Mouse (Mus musculus) forebrain, embryonic 15.5 days (tissue): ENCODE results near the gene Gm11172. TPM values are rescaled to one million over a fixed set of nuclear protein-coding genes. Genes with fewer than 3 reads are reported as not detected.

ENCODE experiments used
- ATAC-seq: fragments of 200-750 bp; cut with Nextera tagmentation; replicated peaks from 2 replicates; pipeline ENCODE4 v1.8.0; 2017; ENCODE audit warnings: mild to moderate bottlenecking, moderate TSS enrichment, moderate library complexity
- H3K27ac ChIP-seq: fragments of 300-500 bp; sonication (generic); replicated peaks from 2 replicates; pipeline ENCODE4 v1.5.1; 2015; ENCODE audit warnings: mild to moderate bottlenecking, inconsistent platforms
- H3K27me3 ChIP-seq: fragments of 300-500 bp; sonication (generic); 2 replicates; pipeline ENCODE4 v1.6.1; 2015; ENCODE audit warnings: inconsistent platforms
- H3K36me3 ChIP-seq: fragments of 300-500 bp; sonication (generic); 2 replicates; pipeline ENCODE4 v1.6.1; 2015; ENCODE audit warnings: mild to moderate bottlenecking, inconsistent platforms
- H3K4me1 ChIP-seq: fragments of 300-500 bp; sonication (generic); 2 replicates; pipeline ENCODE4 v1.6.1; 2015; ENCODE audit warnings: inconsistent platforms
- H3K4me2 ChIP-seq: fragments of 300-500 bp; sonication (generic); replicated peaks from 2 replicates; pipeline ENCODE4 v1.6.1; 2015; ENCODE audit warnings: mild to moderate bottlenecking, inconsistent platforms
- H3K4me3 ChIP-seq: fragments of 300-500 bp; sonication (generic); 2 replicates; pipeline ENCODE4 v1.5.1; 2015; ENCODE audit warnings: mild to moderate bottlenecking, inconsistent platforms
- H3K9ac ChIP-seq: fragments of 300-500 bp; sonication (generic); replicated peaks from 2 replicates; pipeline ENCODE4 v1.6.1; 2015; ENCODE audit warnings: mild to moderate bottlenecking, inconsistent platforms
- H3K9me3 ChIP-seq: fragments of 300-500 bp; sonication (generic); 2 replicates; pipeline ENCODE4 v1.6.1; 2016; ENCODE audit warnings: inconsistent platforms
- WGBS: fragments of 180-500 bp; shearing (Covaris S2); methylation state at CpG from one replicate; pipeline ENCODE4 v1.1.7; 2015; ENCODE audit warnings: mixed read lengths; 5-methylcytosine and 5-hydroxymethylcytosine counted together
- polyA plus RNA-seq: library from polyadenylated mRNA; unstranded; fragments of >200 nt; fragmentation: Nextera tagmentation; extraction: Ambion mirVana; gene quantifications from 2 replicates; pipeline ENCODE4 v1.2.1, GENCODE M21; 2015

The Gm11172 gene
- polyA plus RNA-seq, 1 experiment from 2014 or later = not detected

DNA sequence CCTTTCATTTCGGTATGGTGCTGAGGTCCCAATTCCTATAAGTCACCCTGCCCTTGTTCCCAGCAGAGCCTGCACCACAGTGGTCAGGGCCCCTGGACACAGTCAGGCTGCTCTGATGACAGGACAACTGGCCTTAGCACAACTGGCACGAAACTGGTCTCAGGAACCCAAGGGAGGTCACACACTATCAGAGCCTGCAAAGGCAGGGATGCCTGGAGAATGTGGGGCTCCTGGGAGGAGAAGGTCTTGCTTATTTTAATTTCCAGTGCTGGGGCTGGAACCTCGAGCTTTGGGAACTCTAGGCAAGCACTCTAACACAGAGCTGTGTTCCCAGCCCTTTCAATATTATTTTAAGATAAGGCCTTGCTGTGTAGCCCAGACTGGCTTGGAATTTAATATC lies 7.3 kb downstream of the Gm11172 start:
- Histone ChIP-seq H3K27ac (no peak overlapping the region), H3K27me3 (no peaks in the 10 kb centered on the region), H3K36me3 (no peaks in the 10 kb centered on the region), H3K9me3 (no peaks in the 10 kb centered on the region), H3K4me3 (no peak overlapping the region), H3K4me2 (no peak overlapping the region), H3K4me1 (no peaks in the 10 kb centered on the region), H3K9ac (no peak overlapping the region)
- ATAC-seq = no peak
- WGBS = 70% methylated on average over 3 of the region's 3 CpGs

DNA sequence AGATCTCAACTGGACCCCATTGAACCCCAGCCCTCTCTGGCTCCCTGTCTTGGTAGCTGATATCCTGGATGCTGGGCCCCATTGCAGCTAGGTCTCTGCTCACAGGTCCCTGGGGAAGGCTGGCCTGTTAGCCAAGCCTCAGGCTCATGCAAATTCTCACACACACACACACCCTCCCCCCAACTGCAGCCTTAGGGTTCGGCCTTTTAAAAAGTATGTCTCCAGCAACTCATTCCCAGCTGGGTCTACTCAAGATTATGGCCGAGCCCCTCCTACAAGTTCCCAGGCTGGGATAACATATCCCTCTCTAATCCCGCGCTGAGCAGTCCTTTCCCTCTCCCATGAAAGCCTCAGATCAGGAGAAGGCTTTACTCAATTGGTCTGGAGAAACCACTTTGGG lies 8.7 kb downstream of the Gm11172 start:
- H3K9me3 ChIP-seq = no peaks in the 10 kb centered on the region
- no peak overlapping the region for H3K4me2 ChIP-seq
- no peak overlapping the region for H3K9ac ChIP-seq
- no peaks in the 10 kb centered on the region for H3K4me1 ChIP-seq
- no peaks in the 10 kb centered on the region for H3K27me3 ChIP-seq
- no peak overlapping the region for H3K4me3 ChIP-seq
- 73% methylated on average over 4 of the region's 4 CpGs for whole genome bisulfite sequencing
- ATAC-seq = no peak
- H3K27ac ChIP-seq = no peak overlapping the region
- no peaks in the 10 kb centered on the region for H3K36me3 ChIP-seq

DNA sequence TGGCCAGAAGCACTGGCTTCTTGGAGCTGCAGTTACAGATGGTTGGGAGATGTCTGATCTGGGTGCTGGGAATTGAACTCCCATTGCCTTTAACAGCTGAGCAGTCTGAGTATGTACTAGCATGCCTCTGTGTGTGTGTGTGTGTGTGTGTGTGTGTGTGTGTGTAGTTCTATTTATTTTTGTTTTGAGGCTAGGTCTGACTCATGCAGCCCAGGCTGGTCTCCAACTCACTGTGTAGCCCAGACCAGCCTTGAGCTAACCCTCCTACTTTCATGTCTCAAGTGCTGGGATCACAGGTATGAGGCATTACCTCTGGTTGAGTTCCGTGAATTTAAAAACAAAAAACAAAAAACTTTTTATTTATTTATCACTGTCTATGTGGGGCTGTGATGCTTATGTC lies 11.8 kb downstream of the Gm11172 start:
- WGBS = 92% methylated on average over 1 of the region's 1 CpGs
- Histone ChIP-seq H3K4me3 (no peak overlapping the region), H3K4me2 (no peak overlapping the region), H3K9ac (no peak overlapping the region), H3K36me3 (no peaks in the 10 kb centered on the region), H3K4me1 (no peaks in the 10 kb centered on the region), H3K27ac (no peak overlapping the region), H3K9me3 (no peaks in the 10 kb centered on the region), H3K27me3 (no peaks in the 10 kb centered on the region)
- no peak for ATAC-seq

DNA sequence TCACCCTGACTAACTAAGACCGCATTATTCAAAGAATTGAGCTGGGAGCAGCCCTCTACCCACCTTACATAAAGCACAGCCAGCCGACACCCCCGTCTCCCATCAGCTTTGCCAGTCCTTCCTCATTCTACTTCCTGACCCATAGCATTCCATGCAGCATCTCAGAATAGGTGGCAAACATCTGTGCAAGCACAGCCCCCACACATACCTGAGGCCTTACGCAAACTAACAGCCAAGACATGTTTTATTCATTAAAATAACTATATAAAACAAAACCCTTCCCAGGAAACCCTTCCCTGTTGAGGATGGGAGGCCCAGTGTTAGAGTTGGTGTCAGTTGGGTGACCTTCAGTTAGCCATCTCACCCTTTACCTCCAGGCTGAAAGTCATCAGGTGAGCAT lies 13.1 kb downstream of the Gm11172 start:
- Histone ChIP-seq H3K4me2 (no peak overlapping the region), H3K9ac (no peak overlapping the region), H3K4me1 (no peaks in the 10 kb centered on the region), H3K27ac (no peak overlapping the region), H3K9me3 (no peaks in the 10 kb centered on the region), H3K27me3 (no peaks in the 10 kb centered on the region), H3K4me3 (no peak overlapping the region), H3K36me3 (no peaks in the 10 kb centered on the region)
- 92% methylated on average over 4 of the region's 4 CpGs for WGBS
- no peak for ATAC-seq

DNA sequence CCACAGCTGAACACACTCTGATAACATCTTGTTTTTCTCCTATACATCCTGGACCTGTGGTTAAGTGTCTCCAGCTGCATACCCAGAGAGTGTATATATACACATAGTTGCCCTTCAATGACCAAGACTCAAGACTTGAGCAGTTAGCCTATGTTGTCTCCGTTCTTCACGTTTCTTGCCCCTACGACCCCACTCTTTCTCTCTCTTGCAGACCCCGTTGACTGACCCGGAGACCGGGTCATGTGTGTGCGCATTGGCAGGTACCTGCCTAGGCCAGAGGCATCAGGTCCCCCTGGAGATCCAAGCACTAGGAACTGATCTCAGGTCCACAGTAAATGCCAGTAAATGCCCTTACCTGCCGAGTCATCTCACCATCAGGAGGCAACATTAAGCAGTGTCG lies 14.6 kb downstream of the Gm11172 start:
- WGBS = 95% methylated on average over 9 of the region's 9 CpGs
- H3K4me1 ChIP-seq = no peaks in the 10 kb centered on the region
- H3K36me3 ChIP-seq = no peaks in the 10 kb centered on the region
- H3K27me3 ChIP-seq = no peaks in the 10 kb centered on the region
- H3K27ac ChIP-seq = no peak overlapping the region
- ATAC-seq = no peak
- H3K9ac ChIP-seq = no peak overlapping the region
- H3K9me3 ChIP-seq = no peaks in the 10 kb centered on the region
- no peak overlapping the region for H3K4me3 ChIP-seq
- H3K4me2 ChIP-seq = no peak overlapping the region

DNA sequence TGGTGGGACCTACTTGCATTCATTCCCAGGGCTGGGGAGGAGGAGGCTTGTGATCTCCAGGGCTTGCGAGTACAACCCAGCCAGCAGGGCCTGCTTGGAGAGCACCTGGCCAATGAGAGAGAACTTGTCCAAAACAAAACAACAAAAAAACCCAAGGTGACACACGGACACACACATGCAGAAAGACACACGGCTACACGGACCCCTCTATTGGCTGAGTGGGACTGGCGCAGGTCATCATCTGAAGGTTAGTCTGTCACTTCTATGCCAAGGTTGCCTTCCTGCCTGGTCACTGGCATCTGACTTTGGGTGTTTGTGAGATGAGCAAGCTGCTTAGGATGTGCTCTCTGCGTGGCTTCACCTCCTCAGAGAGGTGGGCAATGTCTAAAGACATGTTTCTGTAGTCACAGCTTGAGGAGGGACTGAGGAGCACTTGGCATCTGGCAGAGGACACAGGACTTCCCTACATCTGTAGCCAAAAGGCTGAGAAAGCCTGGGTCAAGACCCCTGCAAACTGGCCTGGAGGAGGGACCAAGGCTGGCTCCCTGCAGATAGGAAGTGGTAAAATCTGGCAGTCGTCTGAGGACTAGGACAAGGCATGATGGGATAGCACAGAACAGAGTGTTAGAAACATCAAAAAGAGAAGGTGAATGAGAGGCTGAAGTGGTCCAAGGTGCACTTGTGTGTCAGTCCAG lies 15.2 kb downstream of the Gm11172 start:
- no peaks in the 10 kb centered on the region for H3K9me3 ChIP-seq
- H3K4me3 ChIP-seq = no peak overlapping the region
- no peak overlapping the region for H3K9ac ChIP-seq
- no peak overlapping the region for H3K4me2 ChIP-seq
- no peaks in the 10 kb centered on the region for H3K27me3 ChIP-seq
- H3K36me3 ChIP-seq = no peaks in the 10 kb centered on the region
- no peak overlapping the region for H3K27ac ChIP-seq
- 84% methylated on average over 7 of the region's 7 CpGs for WGBS
- no peaks in the 10 kb centered on the region for H3K4me1 ChIP-seq
- ATAC-seq = no peak

DNA sequence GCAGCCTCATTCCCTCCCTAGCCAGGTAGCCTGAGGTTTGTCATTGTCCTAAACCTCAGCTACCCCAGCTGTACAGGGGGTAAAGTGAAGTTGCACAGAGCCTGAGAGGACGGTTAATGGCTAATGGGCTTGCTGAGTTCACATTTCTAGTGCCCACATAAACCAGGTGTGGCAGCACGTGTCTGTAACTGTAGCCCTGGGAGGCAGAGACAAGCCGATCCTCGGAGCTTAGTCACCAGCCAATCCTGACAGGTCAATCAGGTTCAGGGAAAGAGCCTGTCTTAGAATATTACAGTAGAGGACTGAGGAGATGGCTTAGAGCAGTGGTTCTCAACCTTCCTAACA lies 15.7 kb downstream of the Gm11172 start:
- H3K9ac ChIP-seq = no peak overlapping the region
- no peaks in the 10 kb centered on the region for H3K4me1 ChIP-seq
- 81% methylated on average over 4 of the region's 4 CpGs for WGBS
- no peak for ATAC-seq
- no peak overlapping the region for H3K27ac ChIP-seq
- no peak overlapping the region for H3K4me2 ChIP-seq
- no peak overlapping the region for H3K4me3 ChIP-seq
- H3K36me3 ChIP-seq = no peaks in the 10 kb centered on the region
- no peaks in the 10 kb centered on the region for H3K9me3 ChIP-seq
- no peaks in the 10 kb centered on the region for H3K27me3 ChIP-seq

DNA sequence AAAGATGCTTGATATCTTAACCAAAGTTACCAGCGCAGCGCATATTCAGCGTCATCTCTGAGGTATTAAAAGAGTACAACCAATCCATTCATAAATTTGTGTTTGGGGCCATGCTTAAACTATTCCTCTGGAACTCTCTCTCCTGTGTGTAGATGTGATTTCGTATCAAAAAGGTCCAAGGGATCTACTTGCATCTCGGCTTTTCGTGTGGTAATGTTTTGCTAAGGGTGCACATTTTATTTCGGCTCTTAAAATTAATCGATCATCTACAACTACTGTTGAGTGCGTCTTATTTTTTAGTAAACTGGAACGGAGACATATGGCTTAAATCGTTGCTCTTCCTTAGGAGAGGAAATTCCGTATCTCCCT lies 21.8 kb downstream of the Gm11172 start:
- H3K4me2 ChIP-seq = peak overlapping the region; percentile 77
- H3K27me3 ChIP-seq = peaks cover 4% of the 10 kb centered on the region; the same call in 1 of the 2 replicates
- H3K36me3 ChIP-seq = no peaks in the 10 kb centered on the region
- H3K27ac ChIP-seq = no peak overlapping the region
- peak overlapping the region; percentile 83 for H3K4me3 ChIP-seq
- H3K4me1 ChIP-seq = peaks cover 11% of the 10 kb centered on the region
- 0 out of 2 replicates have a peak, but pooled peaks have one; percentile 1 for ATAC-seq
- 8% methylated on average over 12 of the region's 12 CpGs for WGBS
- no peaks in the 10 kb centered on the region for H3K9me3 ChIP-seq
- H3K9ac ChIP-seq = peak overlapping the region; percentile 22; the same call in 1 of the 2 replicates

DNA sequence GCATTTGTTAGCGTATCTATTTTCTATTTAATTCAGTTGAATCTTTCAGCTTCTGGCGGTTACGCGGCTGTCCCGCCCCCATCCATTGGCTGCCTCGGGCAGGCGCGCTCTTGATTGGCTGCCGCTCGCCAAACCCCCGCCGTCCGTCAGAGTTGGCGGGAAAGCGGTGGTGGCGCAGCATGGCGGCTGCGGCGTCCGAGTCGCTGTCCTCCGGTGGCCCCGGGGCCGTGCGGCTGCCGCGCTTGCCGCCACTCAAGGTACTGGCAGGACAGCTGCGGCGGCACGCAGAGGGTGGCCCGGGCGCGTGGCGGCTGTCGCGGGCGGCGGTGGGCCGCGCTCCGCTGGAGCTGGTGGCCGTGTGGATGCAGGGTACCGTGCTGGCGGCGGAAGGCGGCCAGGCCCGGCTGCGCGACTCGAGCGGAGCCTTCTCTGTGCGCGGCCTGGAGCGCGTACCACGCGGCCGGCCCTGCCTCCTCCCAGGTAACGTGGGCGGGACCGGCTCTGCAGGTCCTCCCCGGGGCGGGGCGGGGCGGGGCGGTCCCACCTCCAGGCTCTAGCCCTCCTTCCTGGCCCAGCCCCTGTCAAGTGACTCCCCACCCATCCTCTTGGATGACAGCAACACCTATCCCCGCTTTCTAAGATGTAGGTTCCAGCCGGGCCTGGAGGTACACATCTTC lies 22.3 kb downstream of the Gm11172 start, which contains the start of gene Rmi2:
TSS of gene Rmi2 (plus strand) at position 149 of the 677 bp plus-strand sequence.
- H3K9ac ChIP-seq = peak within 1 kb of the TSS; percentile 52
- H3K9me3 ChIP-seq = no peaks in the 10 kb centered on the region
- under 1% methylated on average over 64 of the region's 69 CpGs for WGBS
- no peaks in the 10 kb centered on the region for H3K36me3 ChIP-seq
- peaks cover 4% of the 10 kb centered on the region; the same call in 1 of the 2 replicates for H3K27me3 ChIP-seq
- peak; percentile 97 for ATAC-seq
- H3K4me3 ChIP-seq = peak within 1 kb of the TSS; percentile 83
- H3K4me1 ChIP-seq = peaks cover 11% of the 10 kb centered on the region
- H3K4me2 ChIP-seq = peak within 1 kb of the TSS; percentile 77
- H3K27ac ChIP-seq = no peak within 1 kb of the TSS

DNA sequence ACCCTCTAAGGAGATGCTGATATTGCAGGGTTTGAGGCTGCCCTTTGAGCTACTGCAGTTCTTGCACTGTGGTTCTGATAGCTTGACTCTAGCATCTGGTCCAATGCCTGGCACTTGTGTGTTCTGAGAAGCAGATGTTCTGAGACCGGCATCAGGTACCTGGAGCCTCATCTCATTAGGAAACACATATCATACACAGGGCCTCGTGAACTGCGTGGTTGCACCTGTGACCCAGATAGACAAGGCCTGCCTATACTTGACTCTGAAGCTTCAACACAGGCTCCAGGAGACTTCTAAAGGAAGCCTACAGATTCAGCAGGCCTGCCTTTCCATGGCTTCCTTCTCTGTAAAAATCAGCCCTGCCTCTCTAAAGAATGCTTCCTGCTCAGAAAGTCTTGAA lies 23.7 kb downstream of the Gm11172 start:
- ATAC-seq = no peak
- Histone ChIP-seq H3K9me3 (no peaks in the 10 kb centered on the region), H3K27ac (no peak overlapping the region), H3K4me2 (no peak overlapping the region; the same call in 1 of the 2 replicates), H3K36me3 (no peaks in the 10 kb centered on the region), H3K4me1 (peaks cover 11% of the 10 kb centered on the region), H3K27me3 (peaks cover 4% of the 10 kb centered on the region; the same call in 1 of the 2 replicates), H3K4me3 (no peak overlapping the region), H3K9ac (no peak overlapping the region)
- WGBS = 96% methylated on average over 3 of the region's 3 CpGs

DNA sequence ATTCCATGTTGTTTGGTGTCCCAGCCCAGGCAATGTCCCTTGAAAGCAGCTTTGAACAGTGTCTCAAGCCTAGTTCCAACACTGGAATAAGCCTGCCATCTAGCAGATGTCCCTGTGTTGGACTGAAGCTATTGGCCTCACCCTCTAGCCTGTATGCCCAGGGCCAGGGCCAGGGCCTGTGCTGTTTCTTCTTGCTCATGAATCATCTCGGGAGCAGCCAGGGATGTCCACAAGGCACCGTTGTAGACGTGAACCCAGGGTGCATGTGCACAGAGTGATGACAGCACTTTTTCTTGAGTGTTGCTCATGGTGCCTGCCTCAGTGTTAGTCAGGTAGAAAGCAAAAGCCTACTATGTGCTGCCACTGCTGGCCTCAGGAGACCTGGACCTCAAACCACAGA lies 24.5 kb downstream of the Gm11172 start:
- H3K27ac ChIP-seq = no peak overlapping the region
- H3K27me3 ChIP-seq = peaks cover 4% of the 10 kb centered on the region; the same call in 1 of the 2 replicates
- ATAC-seq = no peak
- H3K36me3 ChIP-seq = no peaks in the 10 kb centered on the region
- H3K4me2 ChIP-seq = no peak overlapping the region
- H3K4me1 ChIP-seq = peaks cover 11% of the 10 kb centered on the region
- no peaks in the 10 kb centered on the region for H3K9me3 ChIP-seq
- no peak overlapping the region for H3K4me3 ChIP-seq
- H3K9ac ChIP-seq = no peak overlapping the region
- 91% methylated on average over 3 of the region's 3 CpGs for WGBS

DNA sequence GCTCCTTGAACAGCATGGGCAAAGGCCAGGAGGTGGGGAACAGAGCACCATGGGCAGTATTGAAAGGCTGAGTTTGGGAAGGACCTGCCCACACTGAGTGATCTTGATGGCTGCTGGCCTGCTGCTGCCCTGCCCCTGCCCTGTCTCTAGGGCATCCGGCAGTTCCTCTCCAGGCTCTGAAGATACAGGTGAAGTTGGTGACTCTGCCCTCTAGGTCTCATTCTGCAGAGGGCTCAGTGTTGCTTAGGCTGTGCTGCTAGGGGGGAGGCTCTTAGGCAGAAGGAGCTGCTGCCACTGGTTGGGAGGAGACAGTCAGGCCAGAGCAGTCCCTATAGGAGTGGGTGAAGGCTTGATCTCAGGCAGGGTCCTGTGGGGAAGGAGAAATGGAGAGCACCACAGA lies 25.2 kb downstream of the Gm11172 start:
- 88% methylated on average over 1 of the region's 1 CpGs for WGBS
- Histone ChIP-seq H3K9me3 (no peaks in the 10 kb centered on the region), H3K4me2 (no peak overlapping the region), H3K9ac (no peak overlapping the region), H3K27me3 (peaks cover 4% of the 10 kb centered on the region; the same call in 1 of the 2 replicates), H3K4me3 (no peak overlapping the region), H3K27ac (no peak overlapping the region), H3K36me3 (no peaks in the 10 kb centered on the region), H3K4me1 (peaks cover 11% of the 10 kb centered on the region)
- ATAC-seq = no peak
